Mouse (Mus musculus): Measurements from ENCODE around the gene Stox2. TPM values are rescaled to one million over a fixed set of nuclear protein-coding genes. Genes with fewer than 3 reads are reported as not detected.

Gene Stox2
- polyA plus RNA-seq, 2 experiments from 2014 or later, result not detected

DNA sequence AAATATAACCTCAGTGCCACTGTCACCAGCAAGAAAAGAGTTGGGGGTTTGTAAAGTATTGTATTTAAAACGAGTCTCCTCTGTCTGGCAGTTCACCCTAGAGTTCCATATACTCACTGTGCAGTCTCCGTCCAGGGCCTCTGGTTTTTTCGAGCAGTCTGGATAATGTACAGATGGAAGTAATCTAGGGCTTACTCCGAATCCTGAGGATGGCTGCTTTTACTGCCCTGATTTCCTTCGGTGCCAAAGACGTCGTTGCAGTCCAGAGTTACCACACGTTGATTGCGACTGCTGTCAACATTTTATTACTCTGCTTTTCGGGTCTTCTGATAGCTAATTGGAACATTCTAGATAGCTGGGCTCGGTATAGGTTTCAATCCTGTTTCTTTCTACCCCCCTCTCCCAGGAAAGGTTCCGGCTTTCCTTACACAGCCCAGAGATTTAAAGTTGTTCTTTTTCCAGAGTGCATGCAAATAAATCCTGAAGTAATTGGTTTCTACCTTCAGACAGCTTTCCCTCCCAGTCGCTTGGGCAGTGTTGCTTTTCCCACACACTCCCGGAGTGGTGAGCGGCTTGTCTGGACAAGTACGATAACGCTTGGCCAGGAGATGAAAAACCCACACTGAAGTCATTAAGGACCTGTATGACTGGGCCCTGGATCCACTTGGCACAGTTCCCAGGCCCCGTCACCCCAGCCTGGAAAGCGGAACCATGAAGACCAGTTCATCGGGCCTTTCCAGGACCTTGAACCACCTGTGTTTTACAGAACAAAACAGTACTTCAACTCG is 94.1 kb downstream of the Stox2 start:
- ATAC-seq, result no peak

DNA sequence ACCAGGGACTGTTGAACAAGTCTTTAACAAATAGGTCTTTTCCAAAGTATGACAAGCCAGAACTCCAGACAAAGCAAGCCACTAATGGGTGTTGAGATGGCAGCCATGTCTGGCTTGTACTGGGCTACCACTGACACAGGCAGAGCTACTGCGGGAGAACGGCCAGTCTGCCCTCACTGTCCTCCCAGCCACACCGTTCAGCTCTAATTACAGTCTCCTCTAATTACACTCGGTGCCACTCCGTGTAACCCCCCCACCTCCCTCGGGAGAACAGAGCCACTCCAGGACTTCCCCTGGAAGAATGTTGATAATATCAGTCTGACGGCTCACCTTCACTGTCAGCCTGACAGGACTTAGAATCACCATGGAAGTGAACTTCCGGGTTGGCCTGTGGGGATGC is 97.1 kb downstream of the Stox2 start:
- no peak for ATAC-seq

DNA sequence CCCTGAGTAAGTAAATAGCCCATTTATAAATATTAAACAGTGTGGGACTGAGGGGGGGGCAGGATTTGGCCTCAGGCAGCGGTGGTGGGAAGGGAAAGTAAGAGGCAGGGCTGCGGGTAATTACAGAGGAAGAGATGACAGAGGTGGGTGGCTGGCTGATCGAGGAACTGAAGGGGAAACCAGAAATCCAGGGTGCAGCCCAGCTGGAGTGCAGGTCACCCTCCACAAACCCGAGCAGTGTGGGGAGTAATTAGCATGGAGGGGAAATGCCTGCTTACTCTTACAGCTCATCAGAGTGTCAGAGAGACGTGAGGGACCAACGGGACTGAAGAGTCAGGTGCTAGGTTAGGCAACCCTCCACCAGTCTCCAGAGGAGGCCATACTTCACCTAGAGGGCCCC is 98.4 kb downstream of the Stox2 start:
- no peak for ATAC-seq

GRCm38 (mm10) chr8:47345772-47346103 is 100.4 kb downstream of the Stox2 start:
- ATAC-seq, result no peak

- no peak for ATAC-seq
These were observed 100.9 kb downstream of the Stox2 start for GRCm38 (mm10) chr8:47345085-47345771.

GRCm38 (mm10) chr8:47341474-47341873 is 104.7 kb downstream of the Stox2 start:
- ATAC-seq, result no peak

DNA sequence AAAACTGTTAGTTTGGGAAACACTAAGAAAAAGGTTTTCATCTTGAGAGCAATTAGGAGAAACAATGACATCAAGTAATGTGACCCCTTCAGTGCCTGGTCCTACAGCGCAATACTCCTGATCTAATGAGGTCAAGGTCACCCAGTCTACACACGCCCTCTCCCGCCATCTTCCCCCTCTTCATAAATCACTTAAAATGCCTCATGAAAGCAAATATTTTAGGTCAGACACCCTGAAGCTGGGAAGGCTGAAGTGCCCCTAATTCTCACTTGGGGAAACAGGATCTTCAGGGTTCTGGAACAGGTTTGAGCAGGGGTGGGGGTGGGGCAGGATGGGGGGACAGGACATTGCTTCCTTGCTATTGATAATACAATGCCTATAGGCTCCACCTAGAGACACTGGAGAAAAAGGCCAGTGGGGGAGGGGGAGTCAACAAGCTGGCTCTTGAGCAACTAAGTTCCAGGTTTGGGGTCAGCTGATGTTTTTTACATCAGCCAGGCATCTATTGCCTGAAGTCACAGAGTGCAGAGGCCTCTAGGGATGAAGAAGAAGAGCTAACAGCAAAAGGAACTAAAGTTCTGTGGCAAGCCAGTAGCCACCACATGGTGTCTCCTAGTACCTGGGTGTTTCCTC is 107.4 kb downstream of the Stox2 start:
- ATAC-seq, result no peak

GRCm38 (mm10) chr8:47336433-47336832 is 109.7 kb downstream of the Stox2 start:
- no peak for ATAC-seq

GRCm38 (mm10) chr8:47335940-47336339 is 110.2 kb downstream of the Stox2 start:
- ATAC-seq, result no peak

DNA sequence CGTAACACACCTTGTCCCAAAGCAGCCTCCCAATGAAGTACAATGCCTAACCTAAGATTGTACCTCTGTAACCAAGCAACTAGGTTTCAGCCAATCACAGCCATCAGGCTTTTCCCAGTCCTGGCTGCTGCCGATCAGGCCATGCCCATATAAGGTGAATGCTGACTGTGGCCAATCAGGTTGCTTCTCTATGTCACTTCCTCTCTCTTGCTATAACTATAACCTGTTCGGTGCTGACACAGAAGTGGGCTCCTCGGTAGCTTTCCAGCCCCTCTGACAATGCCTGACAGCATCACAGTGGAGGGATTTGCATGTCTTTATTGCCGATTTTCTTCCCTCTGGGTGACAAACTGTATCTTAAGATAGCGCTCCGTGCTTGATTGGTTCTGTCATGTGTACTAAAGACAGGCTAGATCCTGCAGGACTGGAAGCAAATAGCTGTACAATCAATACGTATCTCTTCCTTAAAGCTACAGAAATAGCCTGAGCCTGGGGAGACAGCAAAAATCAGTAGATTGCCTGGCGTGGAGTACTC is 111.9 kb downstream of the Stox2 start:
- ATAC-seq, result no peak

GRCm38 (mm10) chr8:47332941-47333340 is 113.2 kb downstream of the Stox2 start:
- no peak for ATAC-seq

GRCm38 (mm10) chr8:47330982-47331381 is 115.2 kb downstream of the Stox2 start:
- no peak for ATAC-seq

DNA sequence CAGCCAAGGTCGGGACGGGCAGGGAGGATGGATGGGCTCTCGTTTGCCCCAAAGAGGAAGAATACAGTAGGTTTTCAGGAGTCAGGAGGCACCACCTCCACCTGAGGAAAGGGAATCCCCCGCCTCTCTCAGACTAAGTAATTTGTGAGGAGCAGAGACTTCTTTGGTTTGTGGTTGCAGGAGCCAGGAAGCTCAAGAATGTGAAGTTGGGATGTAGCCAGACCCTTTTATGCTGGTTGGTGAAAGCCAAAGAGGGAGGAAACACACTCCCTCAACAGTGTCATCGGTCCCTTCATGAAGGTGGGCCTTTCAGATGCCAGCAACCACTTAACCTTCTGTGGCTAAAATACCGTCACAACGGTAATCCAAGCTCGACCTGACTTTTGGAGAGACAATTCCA is 119.8 kb downstream of the Stox2 start:
- no peak for ATAC-seq

DNA sequence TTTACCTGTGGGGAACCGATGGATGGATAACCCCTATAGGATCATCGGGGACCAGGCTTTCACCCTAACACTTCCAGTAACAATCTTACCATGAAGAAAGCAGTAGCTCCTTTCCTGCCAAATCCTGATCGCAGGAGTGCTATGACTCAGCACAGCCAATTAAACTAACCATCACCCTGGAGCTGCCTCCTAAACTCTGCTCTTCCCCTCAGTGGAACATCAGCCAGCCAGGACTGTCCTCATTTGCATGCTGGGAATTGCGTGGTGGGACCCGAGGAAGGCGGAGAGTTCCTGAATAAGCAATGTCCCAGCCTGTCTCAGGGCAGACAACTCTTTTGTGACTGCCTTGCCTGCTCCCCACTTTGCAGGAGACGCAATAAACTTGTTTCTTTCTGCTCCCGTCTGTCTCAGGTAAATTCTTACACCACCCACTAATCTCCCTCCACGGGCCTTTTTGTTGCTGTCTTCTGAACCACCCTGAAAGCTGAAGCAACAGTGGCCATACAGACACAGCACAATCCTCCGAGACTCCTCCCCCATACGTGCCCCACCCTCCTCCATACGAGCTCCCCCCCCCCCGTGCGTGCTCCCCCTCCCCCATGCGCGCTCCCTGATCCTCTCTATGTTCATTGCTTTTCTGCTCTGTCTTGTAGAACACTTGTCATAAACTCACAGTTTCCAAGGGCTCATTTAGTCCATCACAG is 121.9 kb downstream of the Stox2 start:
- ATAC-seq, result no peak

GRCm38 (mm10) chr8:47321282-47321681 is 124.9 kb downstream of the Stox2 start:
- no peak for ATAC-seq

DNA sequence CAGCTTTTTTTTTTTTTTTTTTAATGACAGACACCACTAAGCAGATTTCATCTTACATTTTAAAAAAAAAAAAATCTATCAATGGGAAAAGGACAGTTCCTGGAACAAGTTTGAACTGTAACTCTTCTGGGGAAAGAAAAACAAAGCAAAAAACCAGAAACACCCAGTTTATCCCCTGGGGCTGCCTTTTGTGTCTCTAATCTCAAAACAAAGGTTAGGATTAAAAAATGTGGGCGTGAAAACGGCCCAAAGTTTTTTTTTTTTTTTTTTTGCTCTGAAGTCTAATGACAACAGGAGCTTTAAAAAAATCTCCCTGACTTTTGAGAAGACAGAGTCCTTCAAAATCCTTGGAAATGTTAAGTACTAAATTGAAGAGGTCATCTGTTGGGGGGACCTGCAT is 125.5 kb downstream of the Stox2 start:
- ATAC-seq, result no peak

DNA sequence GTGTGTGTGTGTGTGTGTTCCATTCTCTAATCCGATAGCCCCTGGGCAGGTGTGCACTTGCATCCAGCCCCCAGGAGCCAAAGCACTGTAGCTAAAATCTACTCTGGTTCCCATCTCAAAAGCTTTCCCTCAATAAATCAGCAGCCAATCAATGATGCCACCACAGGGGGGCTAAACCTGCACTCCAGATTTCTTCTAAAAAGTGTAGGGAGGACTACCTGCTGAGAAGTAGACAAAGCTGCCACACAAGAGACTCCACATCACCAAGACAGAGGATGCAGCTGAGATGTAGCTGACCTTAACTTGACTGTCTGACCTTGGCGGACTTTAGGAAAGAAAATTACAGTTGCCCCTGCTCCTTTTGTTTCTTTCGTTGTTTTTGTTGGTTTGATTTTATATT is 127.7 kb downstream of the Stox2 start:
- ATAC-seq, result no peak

DNA sequence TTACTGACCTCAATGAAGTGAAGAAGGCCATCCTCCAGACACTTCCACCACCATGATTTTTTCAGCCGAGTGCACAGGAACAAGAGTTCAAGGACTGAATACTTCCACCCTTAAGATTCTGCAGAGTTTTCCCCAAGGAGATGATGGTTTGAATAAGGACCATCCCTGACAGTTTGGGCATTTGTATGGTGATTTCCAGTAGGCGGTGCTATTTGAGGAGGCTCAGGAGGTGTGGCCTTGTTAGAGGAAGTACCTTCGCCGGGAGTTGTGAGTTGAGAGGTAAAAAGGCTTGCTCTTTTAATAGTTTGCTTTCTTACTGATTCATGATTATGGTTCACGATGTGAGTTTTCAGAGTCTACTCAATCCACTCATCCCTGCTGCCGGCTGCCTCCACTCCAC is 138.0 kb downstream of the Stox2 start:
- ATAC-seq, result no peak

DNA sequence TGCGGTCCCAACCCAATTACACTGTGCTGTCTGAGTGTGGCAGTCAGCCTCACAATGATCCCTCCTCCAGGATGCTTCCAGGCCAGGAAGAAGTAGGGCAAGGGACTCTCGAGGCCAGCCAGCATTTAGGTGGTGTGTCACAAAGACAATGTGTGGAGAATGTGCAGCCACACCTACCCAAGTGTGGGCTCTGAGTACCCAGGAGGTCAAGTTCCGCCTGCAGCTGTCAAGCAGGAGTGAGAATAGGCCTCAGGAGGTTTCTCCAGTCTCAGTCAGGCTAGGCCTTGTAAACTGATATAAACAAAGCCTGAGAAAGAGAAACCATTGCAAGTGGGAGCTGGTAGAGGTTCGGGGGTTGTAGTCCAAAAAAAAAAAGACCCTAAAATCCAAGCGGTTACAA is 139.8 kb downstream of the Stox2 start:
- ATAC-seq, result no peak

GRCm38 (mm10) chr8:47305880-47306279 is 140.3 kb downstream of the Stox2 start:
- no peak for ATAC-seq

DNA sequence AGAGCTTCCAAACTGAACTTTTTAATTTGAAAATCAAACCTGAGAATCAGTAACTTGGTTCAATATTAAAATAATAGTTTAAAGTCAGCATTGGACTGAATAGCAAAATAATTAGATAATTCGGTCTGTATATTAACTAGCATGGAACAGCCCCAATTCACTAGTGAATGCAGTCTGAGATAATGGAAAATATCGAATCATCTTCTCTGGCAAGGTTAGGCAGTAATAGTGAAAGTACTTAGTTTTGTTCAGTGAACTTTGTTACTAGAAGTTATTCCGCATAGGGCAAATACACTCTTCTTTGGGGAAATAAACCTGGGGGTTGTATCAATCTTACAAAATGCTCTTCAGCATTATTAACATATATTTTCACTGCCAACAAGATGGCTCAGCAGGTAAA is 147.7 kb downstream of the Stox2 start:
- no peak for ATAC-seq

DNA sequence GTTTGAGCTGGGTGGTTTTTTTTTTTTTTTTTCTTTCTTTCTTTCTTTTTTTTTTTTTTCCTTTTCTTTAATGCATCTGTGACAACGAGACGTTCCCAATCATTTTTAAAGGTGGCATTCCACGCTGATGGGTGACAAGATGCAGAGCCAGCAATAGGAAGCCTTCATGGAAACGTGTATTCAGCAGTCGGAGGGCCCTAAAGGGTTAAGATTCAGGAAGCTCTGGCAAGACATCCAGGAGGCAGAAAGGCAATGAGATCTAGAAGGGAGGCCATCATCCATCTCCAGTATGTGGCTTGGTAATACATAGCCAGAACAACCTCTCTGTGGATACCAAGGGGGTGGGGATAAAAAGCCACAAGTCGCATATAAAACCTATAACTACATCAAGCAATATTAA is 156.5 kb downstream of the Stox2 start:
- no peak for ATAC-seq

All from activated CD4-positive, CD25-positive, alpha-beta regulatory T cell, adult 4 months (primary cell).